Mouse (Mus musculus) frontal cortex, postnatal 25 days (tissue): ENCODE data around the gene 4933428G20Rik.

Experiments used
- DNase-seq, 2 experiments: peaks; one replicate each; pipeline ENCODE4 v3.0.0; 2022; ENCODE audit warnings: low spot score in 2 of 2

The 4933428G20Rik gene

GRCm38 (mm10) chr11:97532950-97533582, 32.9 kb upstream of the 4933428G20Rik start:
- DNase-seq: no peak

- DNase-seq: no peak
Measured at GRCm38 (mm10) chr11:97532354-97532753, 32.2 kb upstream of the 4933428G20Rik start.

GRCm38 (mm10) chr11:97531381-97532260, 31.5 kb upstream of the 4933428G20Rik start:
- DNase-seq: peak; percentile 61 to 80

GRCm38 (mm10) chr11:97530961-97531360, 30.8 kb upstream of the 4933428G20Rik start:
- DNase-seq: no peak

- no peak for DNase-seq
Measured at GRCm38 (mm10) chr11:97530069-97530468, 29.9 kb upstream of the 4933428G20Rik start.

GRCm38 (mm10) chr11:97528282-97528808, 28.2 kb upstream of the 4933428G20Rik start:
- no peak for DNase-seq

GRCm38 (mm10) chr11:97525313-97525712, 25.2 kb upstream of the 4933428G20Rik start:
- DNase-seq: no peak

- DNase-seq: no peak
Measured at GRCm38 (mm10) chr11:97524306-97524705, 24.2 kb upstream of the 4933428G20Rik start.

- DNase-seq: no peak
Measured at GRCm38 (mm10) chr11:97523827-97524261, 23.7 kb upstream of the 4933428G20Rik start.

- DNase-seq: no peak
Measured at GRCm38 (mm10) chr11:97523107-97523506, 23.0 kb upstream of the 4933428G20Rik start.

GRCm38 (mm10) chr11:97521741-97522474, 21.8 kb upstream of the 4933428G20Rik start:
- DNase-seq: no peak

- DNase-seq: no peak
Measured at GRCm38 (mm10) chr11:97520541-97520940, 20.4 kb upstream of the 4933428G20Rik start.

GRCm38 (mm10) chr11:97513066-97513465, 12.9 kb upstream of the 4933428G20Rik start:
- no peak for DNase-seq

GRCm38 (mm10) chr11:97512511-97512910, 12.4 kb upstream of the 4933428G20Rik start:
- DNase-seq: no peak

- no peak for DNase-seq
Measured at GRCm38 (mm10) chr11:97511661-97512369, 11.7 kb upstream of the 4933428G20Rik start.

- no peak for DNase-seq
Measured at GRCm38 (mm10) chr11:97510966-97511660, 11.0 kb upstream of the 4933428G20Rik start.

GRCm38 (mm10) chr11:97509715-97510485, 9.8 kb upstream of the 4933428G20Rik start:
- no peak for DNase-seq

- DNase-seq: no peak
Measured at GRCm38 (mm10) chr11:97509058-97509457, 8.9 kb upstream of the 4933428G20Rik start.

- DNase-seq: no peak
Measured at GRCm38 (mm10) chr11:97508198-97508597, 8.1 kb upstream of the 4933428G20Rik start.

GRCm38 (mm10) chr11:97506331-97506730, 6.2 kb upstream of the 4933428G20Rik start:
- DNase-seq: no peak
